Mouse (Mus musculus) spleen, adult 12 weeks (tissue): ENCODE data around the gene Sardh.

Source experiments
- DNase-seq: peaks from one replicate; pipeline ENCODE4 v3.0.0; 2022; ENCODE audit warnings: low spot score

The Sardh gene

DNA sequence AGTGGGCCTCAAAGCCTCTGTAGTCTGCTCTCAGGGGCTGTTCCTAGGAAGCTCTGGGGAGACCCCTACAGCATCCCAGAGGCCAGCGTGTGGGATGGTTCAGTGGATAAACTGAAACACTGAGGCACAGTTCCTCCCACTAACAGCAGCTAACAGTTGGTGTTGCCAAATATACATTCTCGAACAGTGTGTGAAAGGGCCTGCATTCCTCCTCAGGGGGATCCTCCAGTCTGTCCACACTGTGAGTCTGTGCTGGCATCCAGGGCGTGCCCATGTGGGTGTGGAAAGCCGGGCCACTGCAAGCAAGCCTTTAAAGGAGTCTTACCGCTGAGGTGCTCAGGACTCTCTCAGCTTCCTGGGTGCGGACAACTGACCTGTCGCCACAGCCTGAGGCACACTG is 21.6 kb downstream of the Sardh start:
- no peak for DNase-seq

DNA sequence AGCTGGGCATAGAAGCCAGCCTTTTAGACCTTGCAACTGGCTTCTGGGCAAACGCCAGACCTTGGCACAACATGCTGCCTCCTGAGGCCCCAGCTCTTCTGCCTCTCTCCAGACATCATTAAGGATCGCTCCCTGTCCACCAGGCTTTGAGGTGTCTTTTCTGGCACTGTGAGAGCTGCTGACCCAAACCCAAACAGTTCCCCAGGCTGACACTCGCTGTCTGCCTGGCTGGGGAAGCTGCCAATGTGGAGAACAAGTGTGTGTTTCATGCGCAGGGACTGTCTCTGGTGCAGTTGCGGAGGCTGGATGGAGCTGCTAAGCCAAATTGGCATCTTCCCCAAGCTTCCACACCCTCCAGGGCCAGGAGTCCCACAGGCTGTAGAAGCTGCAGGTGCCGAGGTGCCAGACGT is 25.1 kb downstream of the Sardh start:
- no peak for DNase-seq

DNA sequence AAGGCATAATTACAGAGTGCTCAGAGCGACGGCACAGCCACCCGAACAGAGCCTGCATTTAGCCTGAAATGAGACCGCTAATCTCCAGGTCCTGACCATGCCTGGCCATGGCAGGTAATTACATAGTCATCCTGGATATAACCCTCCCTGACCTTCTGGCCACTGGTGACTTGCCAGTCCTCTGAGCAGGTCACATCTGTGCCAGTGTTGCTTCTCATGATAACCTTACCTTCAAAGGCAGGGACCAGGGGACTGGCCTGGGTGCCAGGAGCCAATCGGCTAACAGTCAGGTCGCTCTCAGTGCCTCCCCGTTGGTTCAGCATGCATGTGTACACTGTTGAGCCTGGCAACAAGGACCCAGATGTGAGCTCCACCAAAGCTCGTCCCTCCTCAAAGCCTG is 29.6 kb downstream of the Sardh start:
- DNase-seq: no peak

DNA sequence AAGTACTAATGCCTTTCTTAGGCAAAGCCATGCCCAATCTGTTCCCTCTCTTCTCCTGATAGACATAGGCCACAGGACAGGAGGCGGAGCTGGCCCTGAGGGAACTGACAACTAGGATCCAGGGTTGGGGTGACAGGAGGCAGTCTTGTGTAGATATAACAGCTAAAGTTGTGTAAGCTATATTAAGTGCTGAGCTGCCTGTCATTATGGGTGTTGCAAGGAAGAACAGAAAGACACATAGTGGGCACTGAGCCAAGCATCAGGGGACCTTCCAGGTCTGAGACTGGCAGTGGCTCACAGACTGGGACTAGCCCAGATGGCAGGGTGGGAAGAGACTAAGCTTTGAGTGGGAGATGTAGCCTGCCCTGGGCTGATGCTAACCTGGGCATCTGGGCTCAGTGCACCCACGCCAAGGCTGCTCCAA is 30.0 kb downstream of the Sardh start:
- DNase-seq: no peak

GRCm38 (mm10) chr2:27215537-27215936 is 32.6 kb downstream of the Sardh start:
- DNase-seq: no peak

DNA sequence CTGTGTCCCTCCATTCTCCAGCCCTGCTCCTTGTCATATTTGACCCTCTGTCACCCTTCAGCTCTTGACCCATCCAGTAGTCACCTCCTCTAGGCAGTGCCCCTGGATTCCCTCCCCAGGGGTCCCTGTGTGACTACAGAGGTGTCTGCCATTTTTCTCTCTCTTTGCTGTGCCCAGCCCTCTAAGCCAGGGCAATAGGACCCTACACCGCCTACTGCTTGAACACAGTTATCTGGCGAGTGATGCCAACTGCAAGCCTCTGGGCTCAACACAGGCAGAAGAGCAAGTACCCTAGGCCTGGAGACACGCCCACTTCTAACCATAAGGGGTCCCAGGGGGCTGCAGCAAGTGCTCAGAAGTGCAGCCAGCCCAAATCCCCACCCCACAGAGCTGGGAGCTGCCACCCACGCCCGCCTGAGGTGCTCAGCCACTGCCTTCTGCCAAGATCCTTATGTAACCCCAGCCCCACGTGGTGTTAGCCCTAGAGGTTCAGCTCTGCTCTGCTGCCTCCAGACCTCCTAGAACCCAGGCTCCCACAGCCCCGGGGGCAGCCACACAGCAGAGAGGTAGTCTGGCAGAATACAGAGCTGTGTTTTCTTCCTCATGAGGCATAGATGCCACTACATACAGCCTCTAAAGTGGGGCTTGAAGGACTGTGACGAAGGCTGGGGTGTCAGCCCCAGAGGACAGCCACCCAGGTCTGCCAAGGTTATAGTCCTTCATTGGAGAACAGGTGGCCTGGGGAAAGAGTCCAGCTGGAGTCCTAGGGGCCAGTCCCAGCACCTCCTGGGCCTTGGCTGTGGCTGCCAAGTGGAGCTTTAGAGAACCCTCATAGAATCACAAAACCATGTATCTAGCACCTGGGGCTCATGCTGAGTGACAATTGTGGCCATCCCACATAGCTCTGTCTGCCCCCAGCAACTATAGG is 35.9 kb downstream of the Sardh start:
- DNase-seq: no peak

- DNase-seq: no peak
Measured at GRCm38 (mm10) chr2:27210676-27211210, 37.4 kb downstream of the Sardh start.

DNA sequence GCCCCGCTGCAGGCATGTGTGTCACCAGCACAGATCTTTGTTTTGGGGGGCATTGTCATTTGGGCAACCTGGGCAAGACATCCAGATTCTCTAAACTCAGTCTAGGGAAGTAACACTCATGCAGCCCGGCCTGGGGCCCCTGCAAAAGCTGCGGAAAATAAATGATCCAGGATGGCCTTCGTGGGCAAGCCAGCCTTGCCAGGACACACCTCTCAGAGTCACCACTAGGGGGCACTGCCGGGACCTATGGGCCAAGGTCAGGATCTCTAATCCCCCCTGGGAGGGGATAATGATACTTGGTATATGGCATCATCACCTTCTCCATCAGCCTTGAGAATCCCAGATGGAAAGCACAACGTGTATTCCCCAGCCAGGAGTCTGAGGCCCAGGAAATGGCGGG is 37.9 kb downstream of the Sardh start:
- DNase-seq: peak; percentile 22

DNA sequence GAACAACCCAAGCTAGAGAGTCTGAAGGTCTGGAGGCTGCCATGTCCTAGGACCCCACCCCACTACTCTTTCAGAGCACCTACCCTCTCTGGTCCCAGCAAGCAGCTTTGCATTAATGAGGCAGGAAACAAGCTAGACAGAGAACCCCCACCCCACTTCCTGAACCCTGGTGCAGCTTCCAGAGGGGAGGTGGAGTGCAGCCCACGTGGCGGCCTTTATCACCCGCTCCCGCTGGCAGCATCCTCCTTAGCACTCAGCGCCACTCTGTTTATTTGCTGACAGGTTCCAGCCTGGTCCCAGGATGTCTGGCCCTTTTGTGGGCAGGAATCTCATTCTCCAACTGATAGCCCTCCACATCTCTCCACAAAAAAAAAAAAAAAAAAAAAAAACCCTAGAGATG is 38.3 kb downstream of the Sardh start:
- DNase-seq: no peak

DNA sequence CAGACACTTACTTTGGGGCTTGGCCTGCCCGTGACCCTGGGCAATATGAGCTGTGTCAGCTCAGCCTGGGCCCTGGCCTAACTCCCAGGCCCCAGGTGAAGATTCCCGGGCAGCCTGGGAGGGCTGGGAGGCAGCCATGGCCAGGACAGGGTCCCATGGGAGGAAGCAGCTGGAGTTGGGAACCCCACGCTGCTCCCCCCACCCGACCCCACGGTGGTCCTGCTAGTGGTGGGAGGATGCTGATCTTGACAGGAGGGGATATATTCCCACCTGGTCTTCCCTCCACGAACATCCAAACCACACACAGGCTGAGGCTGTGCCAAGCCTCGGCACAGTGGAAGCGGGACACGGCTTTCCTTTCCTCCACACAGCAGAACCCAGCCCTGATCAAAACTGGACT is 38.8 kb downstream of the Sardh start:
- DNase-seq: no peak

GRCm38 (mm10) chr2:27207126-27207525 is 41.0 kb downstream of the Sardh start:
- no peak for DNase-seq

- DNase-seq: no peak
Measured at GRCm38 (mm10) chr2:27206128-27206797, 41.9 kb downstream of the Sardh start.

- DNase-seq: no peak
Measured at GRCm38 (mm10) chr2:27205666-27206065, 42.5 kb downstream of the Sardh start.

DNA sequence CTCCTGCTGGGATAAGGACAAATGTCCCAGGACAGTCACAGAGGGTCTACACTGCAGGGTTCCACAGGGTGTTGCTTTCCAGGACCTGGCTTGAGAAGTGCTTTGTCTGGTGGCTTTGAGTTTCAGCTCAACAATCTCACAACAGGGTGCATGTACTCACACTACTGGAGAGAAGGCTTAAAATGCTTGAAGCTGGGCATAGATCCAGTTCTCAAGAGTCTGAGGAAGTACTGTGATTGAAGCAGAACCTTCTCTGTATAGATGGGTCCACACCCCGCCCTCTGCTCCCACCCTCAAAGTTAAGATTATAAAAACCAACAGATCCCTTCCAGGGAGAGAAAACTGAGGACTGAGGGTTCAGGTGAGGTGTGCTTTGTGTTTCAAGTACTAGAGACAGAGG is 47.6 kb downstream of the Sardh start:
- no peak for DNase-seq

GRCm38 (mm10) chr2:27198551-27199246 is 49.4 kb downstream of the Sardh start:
- no peak for DNase-seq

GRCm38 (mm10) chr2:27189994-27190393 is 58.1 kb downstream of the Sardh start:
- DNase-seq: no peak

DNA sequence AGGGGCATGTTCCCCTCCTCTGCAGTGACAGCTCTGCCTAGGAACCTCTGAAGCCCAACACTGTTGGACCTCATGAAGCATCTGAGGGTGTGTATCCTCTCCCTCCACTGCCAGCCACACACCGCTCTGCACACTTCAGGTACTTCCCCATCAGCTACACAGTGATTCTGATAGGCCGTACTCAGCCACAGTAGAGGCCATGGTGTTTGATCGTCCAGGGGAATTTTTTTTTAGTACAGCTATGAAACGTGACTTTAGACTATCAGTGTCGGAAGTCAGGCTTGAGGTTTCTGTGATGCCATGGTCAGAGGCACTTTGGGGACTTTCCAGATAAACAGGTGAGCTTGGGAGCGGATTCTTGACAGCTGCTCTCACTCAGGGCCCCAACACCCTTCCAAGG is 60.6 kb downstream of the Sardh start:
- no peak for DNase-seq

DNA sequence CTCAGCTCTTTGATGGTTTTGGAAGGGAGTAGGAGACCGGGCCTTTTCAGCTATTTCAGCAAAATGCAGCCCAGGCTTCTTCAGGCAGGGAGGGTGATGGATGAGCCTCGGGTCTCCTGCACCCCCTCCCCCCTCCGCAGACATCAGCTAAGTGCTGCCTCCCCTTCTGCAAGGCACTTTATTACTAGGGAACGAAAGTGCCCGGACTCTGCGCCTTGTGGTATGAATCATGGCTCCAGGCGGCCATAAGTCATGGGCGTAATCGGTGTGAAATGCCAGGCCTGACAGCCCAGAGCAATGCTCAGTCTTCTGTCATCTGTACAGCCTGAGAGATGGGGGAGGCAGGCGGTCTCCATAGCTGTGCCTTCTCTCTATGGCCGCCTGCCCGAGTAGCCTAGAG is 64.4 kb downstream of the Sardh start:
- DNase-seq: no peak

DNA sequence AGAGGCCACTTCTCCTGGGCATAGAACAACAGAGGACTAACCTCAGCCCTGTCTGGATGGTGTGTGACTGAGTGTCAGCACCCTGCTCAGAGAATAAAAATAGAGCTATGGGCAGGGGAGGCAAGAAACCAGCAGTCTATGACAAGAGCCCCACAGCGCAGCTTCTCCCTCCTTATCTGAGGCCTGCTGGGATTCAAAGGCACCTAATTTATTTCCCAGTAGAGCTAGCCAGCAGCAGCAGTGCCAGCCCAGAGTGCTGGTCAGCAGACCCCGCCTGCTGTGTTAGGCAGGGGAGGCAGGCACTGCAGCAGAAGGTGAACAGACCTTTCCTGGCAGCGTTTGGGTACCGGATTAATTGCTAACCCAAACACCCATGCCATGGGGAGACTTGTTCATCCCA is 66.2 kb downstream of the Sardh start:
- no peak for DNase-seq

DNA sequence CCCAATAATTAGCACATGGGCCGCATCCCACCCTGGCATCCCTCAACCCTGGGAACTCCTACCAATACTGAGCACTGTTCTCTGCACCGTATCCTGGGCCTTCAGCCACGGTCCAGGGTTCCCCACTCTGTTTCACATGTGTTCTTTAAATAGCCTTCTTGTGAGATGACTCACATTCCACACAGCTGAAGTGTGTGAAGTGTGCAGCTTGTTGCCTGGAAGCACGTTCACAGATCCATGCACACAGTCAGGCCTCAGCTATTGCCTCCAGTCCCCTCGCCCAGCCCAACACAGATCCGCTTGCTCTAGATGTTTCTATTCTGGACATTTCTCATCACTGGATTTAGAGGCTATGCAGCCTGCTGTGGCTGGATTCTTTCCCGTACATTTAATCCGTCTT is 69.0 kb downstream of the Sardh start:
- no peak for DNase-seq

- no peak for DNase-seq
Measured at GRCm38 (mm10) chr2:27175696-27176267, 72.4 kb downstream of the Sardh start.

DNA sequence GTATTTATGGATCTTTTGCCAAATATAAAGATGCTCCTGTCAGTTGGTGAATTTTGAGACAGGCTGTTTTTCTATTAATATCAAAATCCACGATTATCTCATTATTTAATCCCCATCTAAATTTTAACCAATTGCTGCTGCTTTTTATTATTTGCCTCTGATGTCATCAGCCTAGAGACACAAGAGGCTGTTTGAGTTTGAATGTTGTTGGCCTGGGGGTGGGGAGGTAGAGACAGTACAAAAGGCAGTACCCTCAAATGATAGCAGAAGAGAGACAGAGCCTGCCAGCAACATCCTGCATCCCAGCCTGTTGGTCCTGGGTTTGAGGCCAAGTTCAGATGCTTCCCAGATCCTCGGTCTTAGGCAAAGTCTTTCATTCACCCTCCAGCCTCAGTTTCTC is 73.9 kb downstream of the Sardh start:
- DNase-seq: no peak
